Mouse (Mus musculus) neural tube, postnatal 0 days (tissue): ENCODE data around the gene Cdc25b. TPM values are rescaled to one million over a fixed set of nuclear protein-coding genes. Genes with fewer than 3 reads are reported as not detected.

ENCODE experiments used
- polyA plus RNA-seq: library from polyadenylated mRNA; unstranded; fragments of >200 nt; fragmentation: Nextera tagmentation; extraction: Ambion mirVana; gene quantifications from 2 replicates; pipeline ENCODE4 v1.2.1, GENCODE M21; 2015

Gene Cdc25b
- polyA plus RNA-seq: 16.1 and 17.3 TPM in 2 replicates

DNA sequence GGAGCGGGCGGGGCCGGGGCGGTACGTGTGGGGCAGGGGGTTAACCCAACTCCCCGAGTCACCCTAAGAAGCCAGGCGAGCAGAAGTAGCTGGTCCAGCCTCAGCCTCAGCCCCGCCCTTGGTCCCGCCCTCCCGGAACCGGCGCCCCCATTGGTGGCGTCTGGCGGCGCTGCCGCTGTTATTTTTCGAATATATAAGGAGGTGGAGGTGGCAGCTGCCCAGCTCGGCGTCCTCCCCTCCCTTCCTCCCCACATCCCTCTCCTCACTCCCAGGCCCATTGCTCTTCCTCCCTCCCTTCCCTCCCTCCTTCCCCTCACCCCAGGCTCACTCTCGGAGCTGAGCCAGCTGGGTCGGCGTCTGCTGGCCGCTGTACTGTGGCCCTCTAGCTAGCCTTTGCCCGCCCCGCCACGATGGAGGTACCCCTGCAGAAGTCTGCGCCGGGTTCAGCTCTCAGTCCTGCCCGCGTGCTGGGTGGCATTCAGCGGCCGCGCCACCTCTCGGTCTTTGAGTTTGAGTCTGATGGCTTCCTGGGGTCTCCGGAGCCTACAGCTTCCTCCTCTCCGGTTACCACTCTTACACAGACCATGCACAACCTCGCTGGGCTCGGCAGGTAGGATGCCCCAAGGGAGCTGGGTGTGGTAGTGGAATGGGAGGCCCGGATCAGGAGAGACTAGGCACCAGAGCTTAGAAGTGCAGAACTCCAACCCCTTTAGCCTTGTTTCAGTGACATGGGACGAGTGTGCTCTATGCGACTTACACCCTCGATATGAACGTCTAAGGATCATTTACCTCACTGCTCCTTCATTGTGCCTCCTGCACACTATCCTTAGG is at the start of gene Cdc25b, which contains the start of gene Spef1:
Gene Cdc25b, plus strand, starts transcription at position 179 of the 831 bp plus-strand sequence.
Gene Spef1, minus strand, starts transcription at position 512 of the 831 bp plus-strand sequence.

DNA sequence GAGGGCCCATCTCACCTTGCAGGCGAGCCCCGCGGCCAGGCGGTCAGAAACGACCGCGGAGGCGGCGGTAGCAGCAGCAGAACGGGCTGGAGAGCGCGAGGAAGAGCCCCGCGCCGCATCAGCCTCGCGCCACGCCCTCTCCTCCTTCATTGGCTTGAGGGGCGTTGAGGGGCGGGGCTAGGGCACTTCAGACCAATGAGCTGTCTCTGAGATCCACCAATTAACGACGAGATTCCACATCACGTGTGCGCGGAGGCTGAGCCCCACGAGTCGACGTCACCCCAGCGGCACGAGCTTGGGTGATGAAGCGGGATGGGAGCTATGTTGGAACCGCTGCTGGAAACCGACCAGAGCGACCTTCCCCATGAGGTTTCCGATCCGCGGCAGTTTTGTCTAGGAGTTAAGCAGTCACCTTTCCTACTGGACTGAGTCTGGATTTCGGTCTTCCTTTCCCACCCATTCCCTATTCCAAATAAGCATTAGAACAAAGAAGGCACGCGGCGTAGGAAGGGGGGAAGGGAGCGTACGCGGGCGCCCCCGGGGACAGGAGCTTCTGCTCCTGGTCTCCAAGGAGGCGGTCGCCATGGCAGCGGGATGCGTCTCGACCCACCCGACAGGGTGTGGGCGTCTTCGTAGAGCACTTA is 26.7 kb upstream of the Cdc25b start, which contains the start of gene 1700037H04Rik:
Gene 1700037H04Rik, minus strand, starts transcription at position 144 of the 644 bp plus-strand sequence.

DNA sequence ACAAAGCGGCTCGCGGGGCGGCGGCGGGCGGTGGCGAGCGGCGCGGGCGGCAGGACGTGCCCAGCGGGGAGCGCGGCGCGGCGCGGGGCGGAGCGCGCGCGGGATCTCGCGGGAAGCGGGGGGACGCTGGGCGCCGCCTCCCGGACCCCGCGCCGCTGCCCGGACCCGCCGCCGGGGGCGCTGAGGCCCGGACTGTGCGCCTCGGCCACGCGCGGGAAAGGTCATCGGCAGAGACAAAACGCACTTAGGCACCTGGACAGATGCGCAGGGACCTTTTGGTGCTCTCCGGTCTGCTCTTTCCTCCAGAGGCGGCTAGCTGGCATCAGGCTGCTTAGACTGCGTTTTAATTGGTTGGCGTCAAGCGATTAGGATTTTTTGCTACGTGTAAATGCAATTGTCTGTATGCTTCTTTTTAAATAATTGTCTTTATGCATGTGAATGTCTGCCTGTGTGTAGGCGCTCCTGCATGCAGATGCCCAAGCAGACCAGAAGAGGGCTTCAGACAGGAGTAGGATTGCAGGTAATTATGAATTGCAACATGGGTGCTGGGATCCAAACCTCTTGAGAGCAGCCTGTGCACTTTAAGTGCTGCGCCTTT is 6.7 kb upstream of the Cdc25b start, which contains the start of gene Cenpb:
Gene Cenpb, minus strand, starts transcription at position 78 of the 598 bp plus-strand sequence.

DNA sequence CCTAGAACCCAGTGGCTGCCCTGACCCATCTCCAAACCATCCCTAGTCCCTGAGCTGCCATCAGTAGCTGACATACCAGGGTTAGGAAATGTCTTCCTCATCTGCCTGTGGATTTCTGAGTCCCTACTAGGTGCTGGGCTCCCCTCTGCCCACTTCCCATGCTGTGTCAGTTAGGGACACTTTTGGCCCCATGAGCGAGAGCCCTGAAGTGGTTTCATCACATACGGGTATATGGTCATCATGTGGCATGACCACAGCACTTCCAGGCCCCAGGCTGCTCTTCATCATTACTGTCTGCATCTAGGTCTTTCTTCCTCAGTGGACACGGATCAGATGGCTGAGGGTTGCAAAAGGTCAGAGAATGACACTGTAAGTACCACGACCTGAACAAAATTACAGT is 20.0 kb downstream of the Cdc25b start, which contains the start of gene Ap5s1:
Gene Ap5s1, plus strand, starts transcription at position 301 of the 400 bp plus-strand sequence.

DNA sequence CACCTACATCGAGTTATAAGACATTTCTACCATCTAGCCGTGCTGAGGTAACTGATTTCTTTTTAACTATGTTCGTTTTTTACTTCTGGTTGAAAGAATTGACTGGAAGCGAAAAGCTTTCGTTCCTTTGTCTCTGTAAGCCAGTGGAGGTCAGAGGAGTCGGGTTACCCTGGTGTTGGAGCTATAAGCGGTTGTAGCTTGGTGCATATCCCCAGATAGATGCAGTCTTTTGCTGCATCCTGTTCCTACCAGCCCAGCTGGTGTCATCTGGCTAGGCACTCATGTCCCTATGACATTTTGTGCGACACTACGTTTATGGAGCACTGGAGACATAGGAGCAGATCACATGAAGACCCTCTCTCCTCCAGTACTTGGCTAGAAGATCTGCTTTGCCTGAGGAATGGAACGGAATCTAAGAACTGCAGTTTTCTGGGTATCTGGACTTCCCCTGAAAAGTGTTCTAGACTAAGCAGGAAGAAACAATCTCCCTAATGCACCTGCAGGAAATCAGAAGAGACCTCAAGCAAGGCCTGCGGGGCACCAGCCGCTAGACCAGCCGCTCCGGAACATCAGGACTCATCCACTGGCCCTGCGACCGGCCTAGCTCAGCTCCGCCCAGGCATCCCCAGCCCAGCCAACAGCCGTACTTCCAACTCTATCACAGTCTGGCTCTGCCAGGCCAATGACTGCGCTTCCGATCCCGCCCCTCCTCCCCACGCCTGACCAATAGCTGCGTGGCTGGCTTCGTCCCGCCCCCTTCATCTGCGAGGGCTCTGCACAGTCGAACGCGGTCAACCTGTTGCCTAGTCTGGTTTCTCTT is 46.8 kb downstream of the Cdc25b start, which contains the start of gene Mavs:
Gene Mavs, plus strand, starts transcription at position 757 of the 820 bp plus-strand sequence.

Other genes with a start within 250 kb of the Cdc25b start
- 71.0 and 82.5 TPM in 2 replicates for gene Gfra4, start 143.9 kb upstream of the Cdc25b start, polyA plus RNA-seq
- 2.9 and 4.2 TPM in 2 replicates for gene Adam33, start 123.1 kb upstream of the Cdc25b start, polyA plus RNA-seq
- 0.37 and 0.43 TPM in 2 replicates for gene Siglec1, start 100.2 kb upstream of the Cdc25b start, polyA plus RNA-seq
- gene Hspa12b, start 59.7 kb upstream of the Cdc25b start, polyA plus RNA-seq: 4.4 and 5.4 TPM in 2 replicates
- not detected in 2 replicates for gene Gm11037, start 53.5 kb upstream of the Cdc25b start, polyA plus RNA-seq
- gene 1700037H04Rik, start 26.9 kb upstream of the Cdc25b start, polyA plus RNA-seq: 83.6 and 85.1 TPM in 2 replicates
- 14.7 and 16.1 TPM in 2 replicates for gene Cenpb, start 6.9 kb upstream of the Cdc25b start, polyA plus RNA-seq
- gene Spef1, start 333 bp downstream of the Cdc25b start, polyA plus RNA-seq: 6.7 and 7.4 TPM in 2 replicates
- 34.8 and 37.2 TPM in 2 replicates for gene Ap5s1, start 20.1 kb downstream of the Cdc25b start, polyA plus RNA-seq
- gene Mavs, start 47.1 kb downstream of the Cdc25b start, polyA plus RNA-seq: 8.2 and 8.6 TPM in 2 replicates
- 25.6 and 27.7 TPM in 2 replicates for gene Pank2, start 75.5 kb downstream of the Cdc25b start, polyA plus RNA-seq
- 9.3 and 10.3 TPM in 2 replicates for gene Rnf24, start 165.9 kb downstream of the Cdc25b start, polyA plus RNA-seq